Mouse (Mus musculus) testis, postnatal 10 days (tissue): ENCODE measurements around the gene Dtnbp1.

Source experiments
- DNase-seq: peaks from one replicate; pipeline ENCODE4 v3.0.0; 2021; ENCODE audit warnings: low spot score

Dtnbp1 gene

GRCm38 (mm10) chr13:45001228-45001910 lies 578 bp downstream of the Dtnbp1 start:
- DNase-seq, result peak; percentile 70

- DNase-seq, result no peak
Observed at GRCm38 (mm10) chr13:45000836-45001227, 1.1 kb downstream of the Dtnbp1 start.

GRCm38 (mm10) chr13:44999211-44999610 lies 2.7 kb downstream of the Dtnbp1 start:
- DNase-seq, result no peak

- no peak for DNase-seq
Observed at GRCm38 (mm10) chr13:44996339-44996738, 5.6 kb downstream of the Dtnbp1 start.

- no peak for DNase-seq
Observed at GRCm38 (mm10) chr13:44992550-44993205, 9.3 kb downstream of the Dtnbp1 start.

GRCm38 (mm10) chr13:44991936-44992335 lies 10.0 kb downstream of the Dtnbp1 start:
- no peak for DNase-seq

- DNase-seq, result no peak
Observed at GRCm38 (mm10) chr13:44990073-44990682, 11.8 kb downstream of the Dtnbp1 start.

GRCm38 (mm10) chr13:44986352-44986751 lies 15.6 kb downstream of the Dtnbp1 start:
- no peak for DNase-seq

- no peak for DNase-seq
Observed at GRCm38 (mm10) chr13:44985321-44985720, 16.6 kb downstream of the Dtnbp1 start.

GRCm38 (mm10) chr13:44983635-44984401 lies 18.1 kb downstream of the Dtnbp1 start:
- DNase-seq, result no peak

- no peak for DNase-seq
Observed at GRCm38 (mm10) chr13:44982799-44983198, 19.1 kb downstream of the Dtnbp1 start.

- no peak for DNase-seq
Observed at GRCm38 (mm10) chr13:44979433-44979832, 22.5 kb downstream of the Dtnbp1 start.

GRCm38 (mm10) chr13:44977483-44978141 lies 24.3 kb downstream of the Dtnbp1 start:
- no peak for DNase-seq

- no peak for DNase-seq
Observed at GRCm38 (mm10) chr13:44977059-44977458, 24.9 kb downstream of the Dtnbp1 start.

GRCm38 (mm10) chr13:44960542-44961291 lies 41.2 kb downstream of the Dtnbp1 start:
- no peak for DNase-seq

- no peak for DNase-seq
Observed at GRCm38 (mm10) chr13:44957049-44957448, 44.9 kb downstream of the Dtnbp1 start.

GRCm38 (mm10) chr13:44955781-44956180 lies 46.2 kb downstream of the Dtnbp1 start:
- DNase-seq, result no peak

- DNase-seq, result no peak
Observed at GRCm38 (mm10) chr13:44954232-44954568, 47.7 kb downstream of the Dtnbp1 start.

- DNase-seq, result no peak
Observed at GRCm38 (mm10) chr13:44953546-44954231, 48.3 kb downstream of the Dtnbp1 start.

GRCm38 (mm10) chr13:44952393-44953086 lies 49.4 kb downstream of the Dtnbp1 start:
- DNase-seq, result no peak
